Mouse (Mus musculus): Measurements from ENCODE around the gene Smok2a. TPM values are rescaled to one million over a fixed set of nuclear protein-coding genes. Genes with fewer than 3 reads are reported as not detected.
"Not testable (repeated sequence)": the region's sequence is repeated elsewhere in the genome, so short reads cannot be mapped to it uniquely, and the experiment has no call there.

Smok2a gene
- polyA plus RNA-seq, 1 experiment from 2014 or later = not detected

GRCm38 (mm10) chr17:13186541-13186940, 34.4 kb upstream of the Smok2a start:
- H3K9ac ChIP-seq (ENCODE audit: low read depth, low read length); H3K36me3 ChIP-seq (ENCODE audit: control insufficient read depth, insufficient read depth); H3K4me3 ChIP-seq (ENCODE audit: low read depth, low read length); H3K4me2 ChIP-seq (ENCODE audit: low read depth, low read length); H3K9me3 ChIP-seq (replicated peaks; ENCODE audit: control insufficient read depth, low read length); H3K4me1 ChIP-seq (ENCODE audit: control insufficient read depth, low read depth, low read length); H3K27ac ChIP-seq (ENCODE audit: low read length); H3K27me3 ChIP-seq (ENCODE audit: control insufficient read depth, insufficient read depth, low read depth, low read length): not testable (repeated sequence)
- ATAC-seq (ENCODE audit: low read depth) = peak; percentile 12; the same call in 1 of the 2 replicates
- 64% methylated on average over 6 of the region's 6 CpGs for WGBS (ENCODE audit: insufficient replicate concordance)

DNA sequence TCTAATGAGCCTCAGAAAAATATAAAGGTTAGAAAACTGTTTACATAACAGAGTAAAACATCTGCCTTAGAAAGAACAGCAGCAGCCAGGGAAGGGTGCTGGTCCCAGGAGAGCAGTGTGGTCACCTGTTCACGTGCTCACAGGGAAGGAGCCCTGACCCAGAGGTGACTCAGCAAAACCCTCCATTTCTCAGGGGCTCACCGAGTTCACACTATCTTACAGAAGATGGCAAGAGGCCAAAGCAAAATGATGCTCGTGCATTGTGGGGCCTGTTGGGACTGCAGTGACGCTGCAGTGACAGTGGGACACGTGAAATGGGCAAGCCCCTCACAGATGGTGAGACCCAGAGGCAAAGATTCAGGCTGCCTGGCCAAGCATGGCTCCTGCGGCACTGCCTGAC, 33.4 kb upstream of the Smok2a start:
- not testable (repeated sequence) for H3K9ac ChIP-seq (ENCODE audit: low read depth, low read length); H3K36me3 ChIP-seq (ENCODE audit: control insufficient read depth, insufficient read depth); ATAC-seq (ENCODE audit: low read depth); H3K9me3 ChIP-seq (replicated peaks; ENCODE audit: control insufficient read depth, low read length); H3K4me2 ChIP-seq (ENCODE audit: low read depth, low read length); H3K4me3 ChIP-seq (ENCODE audit: low read depth, low read length); H3K4me1 ChIP-seq (ENCODE audit: control insufficient read depth, low read depth, low read length); H3K27ac ChIP-seq (ENCODE audit: low read length); H3K27me3 ChIP-seq (ENCODE audit: control insufficient read depth, insufficient read depth, low read depth, low read length)
- WGBS (ENCODE audit: insufficient replicate concordance) = 35% methylated on average over 5 of the region's 6 CpGs

GRCm38 (mm10) chr17:13188846-13189245, 32.1 kb upstream of the Smok2a start:
- H3K9me3 ChIP-seq (replicated peaks; ENCODE audit: control insufficient read depth, low read length); H3K4me3 ChIP-seq (ENCODE audit: low read depth, low read length); H3K36me3 ChIP-seq (ENCODE audit: control insufficient read depth, insufficient read depth); H3K4me1 ChIP-seq (ENCODE audit: control insufficient read depth, low read depth, low read length); H3K27ac ChIP-seq (ENCODE audit: low read length); H3K4me2 ChIP-seq (ENCODE audit: low read depth, low read length); H3K27me3 ChIP-seq (ENCODE audit: control insufficient read depth, insufficient read depth, low read depth, low read length); ATAC-seq (ENCODE audit: low read depth); H3K9ac ChIP-seq (ENCODE audit: low read depth, low read length): not testable (repeated sequence)
- 64% methylated on average over 2 of the region's 2 CpGs for WGBS (ENCODE audit: insufficient replicate concordance)

GRCm38 (mm10) chr17:13190836-13191583, 30.0 kb upstream of the Smok2a start:
- H3K27ac ChIP-seq (ENCODE audit: low read length); H3K4me3 ChIP-seq (ENCODE audit: low read depth, low read length); ATAC-seq (ENCODE audit: low read depth); H3K9ac ChIP-seq (ENCODE audit: low read depth, low read length); H3K9me3 ChIP-seq (replicated peaks; ENCODE audit: control insufficient read depth, low read length); H3K27me3 ChIP-seq (ENCODE audit: control insufficient read depth, insufficient read depth, low read depth, low read length); H3K36me3 ChIP-seq (ENCODE audit: control insufficient read depth, insufficient read depth); H3K4me2 ChIP-seq (ENCODE audit: low read depth, low read length); H3K4me1 ChIP-seq (ENCODE audit: control insufficient read depth, low read depth, low read length): not testable (repeated sequence)
- WGBS (ENCODE audit: insufficient replicate concordance) = 61% methylated on average over 10 of the region's 10 CpGs

GRCm38 (mm10) chr17:13196486-13196885, 24.5 kb upstream of the Smok2a start:
- H3K4me2 ChIP-seq (ENCODE audit: low read depth, low read length); H3K4me3 ChIP-seq (ENCODE audit: low read depth, low read length); H3K9ac ChIP-seq (ENCODE audit: low read depth, low read length); H3K4me1 ChIP-seq (ENCODE audit: control insufficient read depth, low read depth, low read length); H3K27me3 ChIP-seq (ENCODE audit: control insufficient read depth, insufficient read depth, low read depth, low read length); H3K27ac ChIP-seq (ENCODE audit: low read length); ATAC-seq (ENCODE audit: low read depth); H3K36me3 ChIP-seq (ENCODE audit: control insufficient read depth, insufficient read depth); H3K9me3 ChIP-seq (replicated peaks; ENCODE audit: control insufficient read depth, low read length): not testable (repeated sequence)
- WGBS (ENCODE audit: insufficient replicate concordance) = 40% methylated on average over 4 of the region's 4 CpGs

DNA sequence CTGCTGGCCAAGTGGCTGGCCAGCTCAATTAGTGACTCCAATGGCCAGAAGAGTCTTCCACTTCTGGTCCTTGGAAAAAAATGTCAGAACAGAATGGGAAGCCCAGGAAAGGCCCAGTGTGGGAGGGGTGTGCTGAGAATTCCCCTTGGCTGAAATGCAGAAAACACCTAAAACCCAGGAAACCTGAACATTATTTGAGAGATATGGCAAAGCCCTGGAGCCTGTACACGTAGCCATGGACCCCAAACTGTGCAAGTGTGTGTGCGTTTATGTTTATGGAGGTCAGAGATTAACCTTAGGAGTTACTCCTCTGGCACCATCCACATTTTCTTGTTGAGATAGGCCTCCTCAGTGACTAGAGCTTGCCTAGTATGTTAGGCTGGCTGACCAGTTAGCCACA, 22.2 kb upstream of the Smok2a start:
- H3K36me3 ChIP-seq (ENCODE audit: control insufficient read depth, insufficient read depth); H3K4me1 ChIP-seq (ENCODE audit: control insufficient read depth, low read depth, low read length); H3K4me2 ChIP-seq (ENCODE audit: low read depth, low read length); ATAC-seq (ENCODE audit: low read depth); H3K27ac ChIP-seq (ENCODE audit: low read length); H3K27me3 ChIP-seq (ENCODE audit: control insufficient read depth, insufficient read depth, low read depth, low read length); H3K9me3 ChIP-seq (replicated peaks; ENCODE audit: control insufficient read depth, low read length); H3K9ac ChIP-seq (ENCODE audit: low read depth, low read length); H3K4me3 ChIP-seq (ENCODE audit: low read depth, low read length): not testable (repeated sequence)
- 53% methylated on average over 2 of the region's 2 CpGs for WGBS (ENCODE audit: insufficient replicate concordance)

DNA sequence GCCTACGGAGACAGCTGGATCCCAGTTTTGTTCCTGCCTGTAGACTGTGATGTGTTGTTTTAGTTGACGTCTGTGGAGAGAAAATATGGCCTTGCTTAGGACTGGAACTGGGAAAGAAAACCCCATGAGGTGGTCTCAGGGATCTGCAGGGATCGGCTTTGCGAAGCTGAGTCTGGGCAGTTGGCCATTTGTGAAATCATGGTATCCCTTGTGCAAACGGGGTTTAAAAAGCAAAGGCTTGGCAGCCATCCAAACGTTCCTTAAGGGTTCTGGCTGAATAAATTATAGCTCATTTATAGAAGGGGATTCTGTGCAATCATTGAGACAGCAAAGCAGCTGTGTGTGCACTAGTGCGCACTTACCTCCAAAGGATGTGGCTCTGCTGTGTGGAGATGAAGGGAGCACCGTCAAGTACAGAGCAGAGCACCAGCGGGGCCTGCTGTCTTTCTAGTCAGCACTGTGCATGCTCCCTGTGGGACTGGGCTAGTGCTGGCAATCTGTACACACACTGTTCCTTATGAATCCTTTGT, 21.0 kb upstream of the Smok2a start:
- H3K4me2 ChIP-seq (ENCODE audit: low read depth, low read length); H3K27ac ChIP-seq (ENCODE audit: low read length); H3K4me1 ChIP-seq (ENCODE audit: control insufficient read depth, low read depth, low read length); H3K9ac ChIP-seq (ENCODE audit: low read depth, low read length); H3K4me3 ChIP-seq (ENCODE audit: low read depth, low read length); H3K36me3 ChIP-seq (ENCODE audit: control insufficient read depth, insufficient read depth); H3K27me3 ChIP-seq (ENCODE audit: control insufficient read depth, insufficient read depth, low read depth, low read length); ATAC-seq (ENCODE audit: low read depth); H3K9me3 ChIP-seq (replicated peaks; ENCODE audit: control insufficient read depth, low read length): not testable (repeated sequence)
- WGBS (ENCODE audit: insufficient replicate concordance) = 65% methylated on average over 8 of the region's 9 CpGs

DNA sequence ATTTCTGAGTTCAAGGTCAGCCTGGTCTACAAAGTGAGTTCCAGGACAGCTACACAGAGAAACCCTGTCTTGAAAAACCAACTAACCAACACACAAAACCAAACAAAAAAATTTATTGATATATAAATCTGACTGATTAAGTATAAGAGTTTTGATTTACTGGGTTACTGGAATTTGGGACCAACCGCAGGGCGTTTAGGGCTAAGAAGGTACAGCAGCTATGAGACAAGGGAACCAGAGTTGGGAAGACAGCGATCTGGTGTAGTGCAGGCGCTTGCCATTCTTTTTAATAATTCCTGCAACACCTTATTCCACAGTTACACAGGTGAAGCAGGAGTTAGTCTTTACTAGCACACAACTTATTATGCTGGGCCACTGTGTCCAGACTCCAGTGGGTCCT, 19.4 kb upstream of the Smok2a start:
- H3K4me3 ChIP-seq (ENCODE audit: low read depth, low read length); H3K27ac ChIP-seq (ENCODE audit: low read length); H3K4me2 ChIP-seq (ENCODE audit: low read depth, low read length); H3K9me3 ChIP-seq (replicated peaks; ENCODE audit: control insufficient read depth, low read length); H3K4me1 ChIP-seq (ENCODE audit: control insufficient read depth, low read depth, low read length); H3K9ac ChIP-seq (ENCODE audit: low read depth, low read length); H3K36me3 ChIP-seq (ENCODE audit: control insufficient read depth, insufficient read depth); ATAC-seq (ENCODE audit: low read depth); H3K27me3 ChIP-seq (ENCODE audit: control insufficient read depth, insufficient read depth, low read depth, low read length): not testable (repeated sequence)
- 67% methylated on average over 4 of the region's 4 CpGs for WGBS (ENCODE audit: insufficient replicate concordance)

DNA sequence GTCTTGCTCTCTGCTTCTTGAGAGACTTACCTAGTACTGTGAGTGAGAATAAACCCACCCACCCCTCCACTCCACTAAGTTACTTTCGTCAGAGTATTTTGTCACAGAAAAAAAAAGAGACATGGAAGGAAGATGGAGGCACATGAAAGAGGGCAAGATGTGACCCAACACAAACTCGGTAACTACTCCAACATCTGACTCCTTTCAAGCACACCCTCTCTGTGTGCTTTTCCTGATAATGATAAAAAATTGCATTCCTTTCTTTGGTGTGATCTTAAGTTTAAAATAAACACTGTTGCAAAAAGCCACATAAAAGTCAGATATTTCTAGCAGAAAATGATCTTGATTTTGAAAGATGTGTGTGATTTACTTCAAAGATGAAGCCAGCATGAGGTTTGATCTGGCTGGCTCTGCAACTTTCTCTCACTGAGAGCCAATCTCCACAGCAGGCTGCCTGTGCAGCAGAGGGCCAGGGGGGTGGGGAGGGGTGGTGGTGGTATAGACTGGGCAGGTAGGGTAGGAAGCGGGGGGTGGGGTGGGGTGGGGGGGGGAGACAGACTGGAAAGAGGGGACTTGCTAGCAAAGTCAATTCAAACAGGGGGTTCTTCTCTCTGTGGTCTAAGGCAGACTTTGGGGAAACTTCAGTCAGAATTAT, 18.4 kb upstream of the Smok2a start:
- not testable (repeated sequence) for H3K9me3 ChIP-seq (replicated peaks; ENCODE audit: control insufficient read depth, low read length); H3K27ac ChIP-seq (ENCODE audit: low read length); ATAC-seq (ENCODE audit: low read depth); H3K4me3 ChIP-seq (ENCODE audit: low read depth, low read length); H3K4me1 ChIP-seq (ENCODE audit: control insufficient read depth, low read depth, low read length); H3K27me3 ChIP-seq (ENCODE audit: control insufficient read depth, insufficient read depth, low read depth, low read length); H3K36me3 ChIP-seq (ENCODE audit: control insufficient read depth, insufficient read depth); H3K4me2 ChIP-seq (ENCODE audit: low read depth, low read length); H3K9ac ChIP-seq (ENCODE audit: low read depth, low read length)
- WGBS (ENCODE audit: insufficient replicate concordance) = 64% methylated on average over 2 of the region's 3 CpGs
